Mouse (Mus musculus): Measurements from ENCODE around the gene 4930402K13Rik. TPM values are rescaled to one million over a fixed set of nuclear protein-coding genes. Genes with fewer than 3 reads are reported as not detected.

4930402K13Rik gene
- polyA plus RNA-seq, 1 experiment from 2014 or later = not detected

Other genes starting within 250 kb of the 4930402K13Rik start
- gene Gm5751, start 230.3 kb upstream of the 4930402K13Rik start, polyA plus RNA-seq (2015; fragmentation: Nextera tagmentation; extraction: Ambion mirVana) = not detected in 2 replicates
- gene B630019K06Rik, start 212.2 kb upstream of the 4930402K13Rik start, polyA plus RNA-seq (2015; fragmentation: Nextera tagmentation; extraction: Ambion mirVana) = 3.6 and 3.7 TPM in 2 replicates
- not detected in 2 replicates for gene Fthl17b, start 141.6 kb upstream of the 4930402K13Rik start, polyA plus RNA-seq (2015; fragmentation: Nextera tagmentation; extraction: Ambion mirVana)
- gene Fthl17c, start 128.0 kb upstream of the 4930402K13Rik start, polyA plus RNA-seq (2015; fragmentation: Nextera tagmentation; extraction: Ambion mirVana) = not detected in 2 replicates
- gene Fthl17d, start 117.8 kb upstream of the 4930402K13Rik start, polyA plus RNA-seq (2015; fragmentation: Nextera tagmentation; extraction: Ambion mirVana) = not detected in 2 replicates
- not detected in 2 replicates for gene Fthl17e, start 71.1 kb upstream of the 4930402K13Rik start, polyA plus RNA-seq (2015; fragmentation: Nextera tagmentation; extraction: Ambion mirVana)
- not detected in 2 replicates for gene Fthl17f, start 41.5 kb upstream of the 4930402K13Rik start, polyA plus RNA-seq (2015; fragmentation: Nextera tagmentation; extraction: Ambion mirVana)
- gene Lancl3, start 95.3 kb downstream of the 4930402K13Rik start, polyA plus RNA-seq (2015; fragmentation: Nextera tagmentation; extraction: Ambion mirVana) = 0.99 and 1.3 TPM in 2 replicates
- gene Gm14862, start 152.3 kb downstream of the 4930402K13Rik start, polyA plus RNA-seq (2015; fragmentation: Nextera tagmentation; extraction: Ambion mirVana) = 0.27 TPM in 1 of 2 replicates, not detected in the other
- gene Xk, start 168.2 kb downstream of the 4930402K13Rik start, polyA plus RNA-seq (2015; fragmentation: Nextera tagmentation; extraction: Ambion mirVana) = 1.4 and 2.2 TPM in 2 replicates
- not detected in 2 replicates for gene H2al1m, start 179.2 kb downstream of the 4930402K13Rik start, polyA plus RNA-seq (2015; fragmentation: Nextera tagmentation; extraction: Ambion mirVana)
- gene H2al1k, start 246.1 kb downstream of the 4930402K13Rik start, polyA plus RNA-seq (2015; fragmentation: Nextera tagmentation; extraction: Ambion mirVana) = 0.34 TPM in 1 of 2 replicates, not detected in the other

All from kidney, embryonic 15.5 days (tissue).